ENCODE assay signal across 10 mouse cellular contexts in genomic region chr17:36023710-36024654, GRCm38 (mm10). TPM values are rescaled to one million over a fixed set of nuclear protein-coding genes. Genes with fewer than 3 reads are reported as not detected.
A peak's percentile ranks its signal among the peaks of the same experiment; 100 is the strongest.
DNase-seq lines count a peak whose midpoint lies in the region; ATAC-seq lines count a peak whose summit lies in the region.
"Had no signal": no experiment of that assay in that cellular context is flagged by ENCODE, and none has a peak within 500 bp of the region (broad histone marks: within the 10 kb centered on the region; RNA-seq: fewer than 3 reads in every experiment).

No protein-coding gene starts in this region.

- whole genome bisulfite sequencing in limb, embryonic 15.5 days: 58% methylated on average over 9 of the region's 9 CpGs

- H3K4me3 ChIP-seq in limb, embryonic 15.5 days: no peak overlapping the region

- no peaks in the 10 kb centered on the region for H3K9me3 ChIP-seq in limb, embryonic 15.5 days

- H3K36me3 ChIP-seq in limb, embryonic 15.5 days: no peaks in the 10 kb centered on the region

- H3K9ac ChIP-seq in limb, embryonic 15.5 days: no peak overlapping the region

- H3K27ac ChIP-seq in limb, embryonic 15.5 days: peak overlapping the region; percentile 76

- no peak overlapping the region for H3K4me2 ChIP-seq in limb, embryonic 15.5 days

- DNase-seq in adrenal gland, postnatal 14 days: peak; percentile 58
- DNase-seq in adrenal gland, postnatal 4 days (ENCODE audit: low spot score in 2 of 2): no peak
- DNase-seq in CD4-positive, CD25-positive, alpha-beta regulatory T cell, adult 2 months (ENCODE audit: low read depth, low spot score): peak; percentile 62
- peak; percentile 62 for DNase-seq in heart, adult 8-10 months (ENCODE audit: low spot score)
- peak; percentile 45 for DNase-seq in skeletal muscle tissue, adult 2 months (ENCODE audit: low read depth, low spot score)
- no peak for DNase-seq in retina, postnatal 1 day
- no peak for DNase-seq in layer of hippocampus, adult 18-20 months (ENCODE audit: low spot score in 2 of 2)

- ATAC-seq in limb, embryonic 15.5 days (ENCODE audit: insufficient number of reproducible peaks, low FRiP score, low TSS enrichment, low read depth): no peak

- H3K4me1 ChIP-seq in limb, embryonic 15.5 days: peaks cover 10% of the 10 kb centered on the region

- H3K27me3 ChIP-seq in limb, embryonic 15.5 days: no peaks in the 10 kb centered on the region
- H3K27me3 ChIP-seq: CH12.LX had no signal

RNA-seq across cellular contexts. Expression of gene H2-T24, which starts 3.6 kb away (rescaled TPM):
- total RNA-seq in adrenal gland, postnatal 14 days (2021): 4.6 and 8.2 TPM in 2 replicates
- total RNA-seq in adrenal gland, postnatal 4 days (2021): 1 to 10 TPM; 2.5 to 3.3 TPM
- 1 to 10 TPM; 6.1 to 7.4 (median 7.1) TPM for total RNA-seq in heart, adult 8-10 months (2022)
- 2.8 and 2.9 TPM in 2 replicates for polyA plus RNA-seq in limb, embryonic 15.5 days (2015; fragmentation: Nextera tagmentation; extraction: Ambion mirVana)
- total RNA-seq in layer of hippocampus, adult 18-20 months (2021): 1 to 10 TPM; 1.1 to 1.2 TPM

RNA-seq across cellular contexts. Expression of gene H2-T23, which starts 8.7 kb away (rescaled TPM):
- total RNA-seq in adrenal gland, postnatal 14 days (2021): 44.2 and 52.7 TPM in 2 replicates
- total RNA-seq in adrenal gland, postnatal 4 days (2021): 10 to 100 TPM; 33.9 to 55.1 TPM
- total RNA-seq in heart, adult 8-10 months (2022): 10 to 100 TPM; 26.8 to 28.5 (median 27.9) TPM
- polyA plus RNA-seq in limb, embryonic 15.5 days (2015; fragmentation: Nextera tagmentation; extraction: Ambion mirVana): 19.2 and 20.4 TPM in 2 replicates
- total RNA-seq in layer of hippocampus, adult 18-20 months (2021): 1 to 10 TPM; 5.4 to 5.9 TPM

RNA-seq across cellular contexts. Expression of gene H2-T22, which starts 18.6 kb away (rescaled TPM):
- 23.3 and 27.6 TPM in 2 replicates for total RNA-seq in adrenal gland, postnatal 14 days (2021)
- 10 to 100 TPM; 22.1 to 22.9 TPM for total RNA-seq in adrenal gland, postnatal 4 days (2021)
- 10 to 100 TPM; 10.4 to 14.0 (median 13.0) TPM for total RNA-seq in heart, adult 8-10 months (2022)
- polyA plus RNA-seq in limb, embryonic 15.5 days (2015; fragmentation: Nextera tagmentation; extraction: Ambion mirVana): 29.0 and 32.3 TPM in 2 replicates
- 10 to 100 TPM; 13.9 to 15.2 TPM for total RNA-seq in layer of hippocampus, adult 18-20 months (2021)

RNA-seq across cellular contexts. Expression of gene Gm6034, which starts 18.8 kb away (rescaled TPM):
- total RNA-seq in adrenal gland, postnatal 14 days (2021): not detected in 2 replicates
- total RNA-seq in adrenal gland, postnatal 4 days (2021): under 1 TPM in 1 of 2 experiments, not detected in 1; 0.17 TPM
- not detected for total RNA-seq in heart, adult 8-10 months (2022)
- polyA plus RNA-seq in limb, embryonic 15.5 days (2015; fragmentation: Nextera tagmentation; extraction: Ambion mirVana): not detected in 2 replicates
- not detected for total RNA-seq in layer of hippocampus, adult 18-20 months (2021)
- total RNA-seq: left cerebral cortex, postnatal 25 days had no signal

RNA-seq across cellular contexts. Expression of gene Gm11127, which starts 34.2 kb away (rescaled TPM):
- 2.2 and 3.0 TPM in 2 replicates for total RNA-seq in adrenal gland, postnatal 14 days (2021)
- 1 to 10 TPM; 1.4 to 1.7 TPM for total RNA-seq in adrenal gland, postnatal 4 days (2021)
- 1 to 10 TPM; 4.0 to 5.5 (median 4.9) TPM for total RNA-seq in heart, adult 8-10 months (2022)
- not detected in 2 replicates for polyA plus RNA-seq in limb, embryonic 15.5 days (2015; fragmentation: Nextera tagmentation; extraction: Ambion mirVana)
- total RNA-seq in layer of hippocampus, adult 18-20 months (2021): 1 to 10 TPM in 1 of 2 experiments, under 1 TPM in 1; 0.89 to 1.6 TPM

Comparison
In these comparisons a context has a peak if more than half of its experiments do, and no peak if none do; other contexts are left out.
1. DNase-seq: peak in adrenal gland, postnatal 14 days (single experiment), CD4-positive, CD25-positive, alpha-beta regulatory T cell, adult 2 months (single experiment), heart, adult 8-10 months (single experiment) and skeletal muscle tissue, adult 2 months (single experiment); none in adrenal gland, postnatal 4 days (0 of 2), retina, postnatal 1 day (single experiment) and layer of hippocampus, adult 18-20 months (0 of 2).